Mouse (Mus musculus) heart, postnatal 0 days (tissue): Measurements from ENCODE around the gene Gpn3. TPM values are rescaled to one million over a fixed set of nuclear protein-coding genes. Genes with fewer than 3 reads are reported as not detected.

Experiments used
- ATAC-seq: fragments of 200-750 bp; cut with Nextera tagmentation; 2 replicates; pipeline ENCODE4 v1.8.0; 2017; ENCODE audit warnings: low read depth, moderate number of reproducible peaks, moderate library complexity; ENCODE audit not compliant: insufficient read depth
- DNase-seq: peaks from one replicate; pipeline ENCODE4 v3.0.0-alpha.2; 2016; ENCODE audit warnings: low spot score
- H3K27ac ChIP-seq: fragments of 300-500 bp; sonication (generic); 2 replicates; pipeline ENCODE4 v1.5.1; 2014; ENCODE audit warnings: low read depth, mild to moderate bottlenecking
- H3K27me3 ChIP-seq: fragments of 300-500 bp; sonication (generic); 2 replicates; pipeline ENCODE4 v1.6.1; 2014; ENCODE audit warnings: low read length, mixed read lengths; ENCODE audit not compliant: control insufficient read depth, insufficient read depth
- H3K36me3 ChIP-seq: fragments of 300-500 bp; sonication (generic); replicated peaks from 2 replicates; pipeline ENCODE4 v1.6.1; 2014; ENCODE audit warnings: low read length, mixed read lengths; ENCODE audit not compliant: control insufficient read depth, insufficient read depth
- H3K4me1 ChIP-seq: fragments of 300-500 bp; sonication (generic); 2 replicates; pipeline ENCODE4 v1.6.1; 2014; ENCODE audit warnings: antibody characterized with exemption; ENCODE audit not compliant: control insufficient read depth, insufficient read depth
- H3K4me2 ChIP-seq: fragments of 300-500 bp; sonication (generic); 2 replicates; pipeline ENCODE4 v1.6.1; 2014; ENCODE audit warnings: low read depth, mild to moderate bottlenecking, low read length, moderate library complexity
- H3K4me3 ChIP-seq: fragments of 300-500 bp; sonication (generic); 2 replicates; pipeline ENCODE4 v1.5.1; 2014; ENCODE audit warnings: low read depth, low read length
- H3K9ac ChIP-seq: fragments of 300-500 bp; sonication (generic); replicated peaks from 2 replicates; pipeline ENCODE4 v1.6.1; 2014; ENCODE audit warnings: low read depth, low read length, mixed read lengths
- H3K9me3 ChIP-seq: fragments of 300-500 bp; sonication (generic); replicated peaks from 2 replicates; pipeline ENCODE4 v1.6.1; 2016; ENCODE audit warnings: low read length; ENCODE audit not compliant: control insufficient read depth
- CTCF ChIP-seq: IDR thresholded peaks from 2 replicates; pipeline ENCODE4 v1.5.1; 2016; ENCODE audit warnings: antibody characterized with exemption, control low read depth, low read depth
- EP300 ChIP-seq: IDR thresholded peaks from 2 replicates; pipeline ENCODE4 v1.6.1; 2016; ENCODE audit warnings: antibody characterized with exemption, low read depth
- WGBS: fragments of 180-500 bp; shearing (Covaris S2); extraction: QIAGEN DNeasy Blood & Tissue Kit; methylation state at CpG from one replicate; pipeline ENCODE4 v1.1.7; 2014; 5-methylcytosine and 5-hydroxymethylcytosine counted together
- polyA plus RNA-seq: library from polyadenylated mRNA; unstranded; fragments of >200 nt; fragmentation: Nextera tagmentation; extraction: Ambion mirVana; gene quantifications from 2 replicates; pipeline ENCODE4 v1.2.1, GENCODE M21; 2015
- total RNA-seq: library from RNA; depleted of rRNA; stranded (reverse); fragments of >200 nt; gene quantifications from 2 replicates; pipeline ENCODE4 v1.2.3, GENCODE M21; 2014; ENCODE audit warnings: low replicate concordance

Gpn3 gene
- total and polyA plus RNA-seq, 2 experiments from 2014 or later: 28.5 to 42.9 TPM

- ATAC-seq (no peak), DNase-seq (no peak)
- 73% methylated on average over 4 of the region's 4 CpGs for WGBS
- 0 out of 2 replicates have a peak, but pooled peaks have one; percentile 8 for TF ChIP-seq CTCF
- no peak for TF ChIP-seq EP300
- Histone ChIP-seq H3K9me3 (no peaks in the 10 kb centered on the region), H3K27ac (no peak overlapping the region), H3K4me2 (no peak overlapping the region), H3K4me3 (no peak overlapping the region), H3K4me1 (no peaks in the 10 kb centered on the region), H3K36me3 (peaks cover 14% of the 10 kb centered on the region; the same call in 1 of the 2 replicates), H3K9ac (no peak overlapping the region), H3K27me3 (no peaks in the 10 kb centered on the region)
These were observed 41.4 kb upstream of the Gpn3 start for GRCm38 (mm10) chr5:122330269-122330668.

GRCm38 (mm10) chr5:122334682-122335081 lies 37.0 kb upstream of the Gpn3 start:
- Histone ChIP-seq H3K4me3 (no peak overlapping the region), H3K36me3 (no peaks in the 10 kb centered on the region), H3K4me2 (no peak overlapping the region), H3K9ac (no peak overlapping the region), H3K27ac (no peak overlapping the region), H3K9me3 (no peaks in the 10 kb centered on the region), H3K4me1 (no peaks in the 10 kb centered on the region), H3K27me3 (no peaks in the 10 kb centered on the region)
- TF ChIP-seq EP300: no peak
- no peak for TF ChIP-seq CTCF
- DNase-seq (no peak), ATAC-seq (no peak)
- 75% methylated on average over 3 of the region's 3 CpGs for WGBS

GRCm38 (mm10) chr5:122336554-122337294 lies 35.0 kb upstream of the Gpn3 start:
- H3K9me3 ChIP-seq: no peaks in the 10 kb centered on the region
- DNase-seq (no peak), ATAC-seq (no peak)
- no peak overlapping the region for H3K27ac ChIP-seq
- H3K4me2 ChIP-seq: no peak overlapping the region
- no peak overlapping the region for H3K9ac ChIP-seq
- no peaks in the 10 kb centered on the region for H3K36me3 ChIP-seq
- H3K4me3 ChIP-seq: no peak overlapping the region
- TF ChIP-seq CTCF: no peak
- TF ChIP-seq EP300: no peak
- H3K27me3 ChIP-seq: no peaks in the 10 kb centered on the region
- WGBS: 78% methylated on average over 7 of the region's 7 CpGs
- no peaks in the 10 kb centered on the region for H3K4me1 ChIP-seq

GRCm38 (mm10) chr5:122342874-122343273 lies 28.8 kb upstream of the Gpn3 start:
- H3K4me1 ChIP-seq: no peaks in the 10 kb centered on the region
- no peak overlapping the region for H3K9ac ChIP-seq
- H3K9me3 ChIP-seq: no peaks in the 10 kb centered on the region
- no peaks in the 10 kb centered on the region for H3K36me3 ChIP-seq
- no peak for TF ChIP-seq EP300
- no peak for TF ChIP-seq CTCF
- no peak overlapping the region for H3K27ac ChIP-seq
- WGBS: 56% methylated on average over 1 of the region's 1 CpGs
- no peak overlapping the region for H3K4me2 ChIP-seq
- ATAC-seq (no peak), DNase-seq (no peak)
- no peak overlapping the region for H3K4me3 ChIP-seq
- no peaks in the 10 kb centered on the region for H3K27me3 ChIP-seq

GRCm38 (mm10) chr5:122343768-122344167 lies 27.9 kb upstream of the Gpn3 start:
- H3K9me3 ChIP-seq: no peaks in the 10 kb centered on the region
- H3K27ac ChIP-seq: no peak overlapping the region
- DNase-seq (no peak), ATAC-seq (no peak)
- no peak overlapping the region for H3K9ac ChIP-seq
- H3K4me3 ChIP-seq: no peak overlapping the region
- TF ChIP-seq EP300: no peak
- TF ChIP-seq CTCF: no peak
- H3K4me1 ChIP-seq: no peaks in the 10 kb centered on the region
- no peaks in the 10 kb centered on the region for H3K36me3 ChIP-seq
- WGBS: 51% methylated on average over 7 of the region's 7 CpGs
- H3K4me2 ChIP-seq: no peak overlapping the region
- no peaks in the 10 kb centered on the region for H3K27me3 ChIP-seq

- no peaks in the 10 kb centered on the region for H3K4me1 ChIP-seq
- H3K4me2 ChIP-seq: no peak overlapping the region
- H3K36me3 ChIP-seq: no peaks in the 10 kb centered on the region
- no peak overlapping the region for H3K27ac ChIP-seq
- H3K9me3 ChIP-seq: no peaks in the 10 kb centered on the region
- ATAC-seq: peak; percentile 57
- H3K9ac ChIP-seq: no peak overlapping the region
- DNase-seq: peak; percentile 53
- H3K27me3 ChIP-seq: no peaks in the 10 kb centered on the region
- no peak overlapping the region for H3K4me3 ChIP-seq
- WGBS: 4% methylated on average over 5 of the region's 5 CpGs
- TF ChIP-seq EP300 (no peak), CTCF (peak; percentile 89)
These were observed 27.4 kb upstream of the Gpn3 start for GRCm38 (mm10) chr5:122344260-122344659.
